In the genomic region with DNA sequence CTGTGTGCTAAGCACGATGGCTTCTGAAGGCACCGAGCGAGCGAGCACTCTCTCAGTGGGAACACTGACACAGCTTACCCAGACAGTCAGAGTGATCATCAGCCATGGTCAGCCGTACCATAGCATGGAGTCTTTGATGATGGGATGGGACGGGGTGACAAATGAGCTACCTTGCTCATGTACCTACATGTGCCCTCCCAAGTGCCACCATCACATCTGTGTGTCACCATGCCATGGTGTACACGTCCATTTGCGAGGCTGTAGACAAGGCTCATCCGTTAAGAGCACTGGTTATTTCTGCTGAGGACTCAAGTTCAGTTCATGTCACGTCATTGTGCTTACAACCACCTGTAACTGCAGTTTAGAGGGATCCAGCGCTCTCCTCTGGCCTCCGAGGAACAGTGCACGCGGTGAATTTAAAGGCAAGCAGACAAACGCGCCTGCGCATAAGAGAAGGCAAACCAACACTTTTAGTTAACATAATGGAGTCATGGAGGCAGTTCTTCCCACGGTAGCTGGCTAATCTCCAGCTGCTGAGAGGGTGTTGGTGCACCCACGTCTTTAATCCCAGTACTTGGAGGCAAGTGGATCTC, we compare ENCODE assay signal across 14 mouse cellular contexts. TPM values are rescaled to one million over a fixed set of nuclear protein-coding genes. Genes with fewer than 3 reads are reported as not detected.
"Had no signal": no experiment of that assay in that cellular context is flagged by ENCODE, and none has a peak within 500 bp of the region (broad histone marks: within the 10 kb centered on the region; RNA-seq: fewer than 3 reads in every experiment).

No protein-coding gene starts in this region.

- H3K36me3 ChIP-seq: limb, embryonic 12.5 days; liver, embryonic 13.5 days; midbrain, embryonic 10.5 days; neural tube, embryonic 12.5 days had no signal

- H3K4me3 ChIP-seq: limb, embryonic 12.5 days; liver, embryonic 13.5 days; midbrain, embryonic 10.5 days; neural tube, embryonic 12.5 days had no signal

- DNase-seq: kidney, adult 11 months; kidney, adult 9 months; kidney, postnatal 10 days; layer of hippocampus, postnatal 36 days; liver; liver, embryonic 13.5 days; liver, postnatal 0 days; midbrain, embryonic 14.5 days; thymus, adult 2 months; thymus, postnatal 25 days had no signal

- H3K9ac ChIP-seq: limb, embryonic 12.5 days; liver, embryonic 13.5 days; liver, postnatal 0 days; neural tube, embryonic 12.5 days had no signal

- H3K27ac ChIP-seq: limb, embryonic 12.5 days; liver, embryonic 13.5 days; midbrain, embryonic 10.5 days; neural tube, embryonic 12.5 days had no signal

- ATAC-seq: liver, postnatal 0 days had no signal

- H3K4me2 ChIP-seq: limb, embryonic 12.5 days; liver, embryonic 13.5 days; neural tube, embryonic 12.5 days had no signal

- H3K9me3 ChIP-seq: limb, embryonic 12.5 days; liver, embryonic 13.5 days; midbrain, embryonic 10.5 days; neural tube, embryonic 12.5 days had no signal

RNA-seq across cellular contexts. Expression of a gene that starts 15.3 kb away (rescaled TPM):
- total RNA-seq: monocyte, adult 5-6 weeks had no signal
